Mouse (Mus musculus): ENCODE measurements around the gene Ndufa6.

- TF ChIP-seq CTCF (IDR thresholded peaks at IDR 0.05; ENCODE audit: low read depth, low read length): no peak
- TF ChIP-seq GATA1 (IDR thresholded peaks at IDR 0.05; ENCODE audit: borderline replicate concordance, low read length): no peak
- TF ChIP-seq GATA2 (IDR thresholded peaks at IDR 0.05; ENCODE audit: borderline replicate concordance, low read depth, low read length): no peak
- no peak for TF ChIP-seq POLR2AphosphoS5 (IDR thresholded peaks at IDR 0.05; ENCODE audit: insufficient replicate concordance, low read depth, low read length)
These were observed 2.6 kb downstream of the Ndufa6 start for GRCm38 (mm10) chr15:82351480-82351879.
